Mouse (Mus musculus): ENCODE measurements around the gene Gm10401.

Gm10401 gene
- long read RNA-seq, experiment 1: 0 reads
- long read RNA-seq, experiment 2: 0 reads

DNA sequence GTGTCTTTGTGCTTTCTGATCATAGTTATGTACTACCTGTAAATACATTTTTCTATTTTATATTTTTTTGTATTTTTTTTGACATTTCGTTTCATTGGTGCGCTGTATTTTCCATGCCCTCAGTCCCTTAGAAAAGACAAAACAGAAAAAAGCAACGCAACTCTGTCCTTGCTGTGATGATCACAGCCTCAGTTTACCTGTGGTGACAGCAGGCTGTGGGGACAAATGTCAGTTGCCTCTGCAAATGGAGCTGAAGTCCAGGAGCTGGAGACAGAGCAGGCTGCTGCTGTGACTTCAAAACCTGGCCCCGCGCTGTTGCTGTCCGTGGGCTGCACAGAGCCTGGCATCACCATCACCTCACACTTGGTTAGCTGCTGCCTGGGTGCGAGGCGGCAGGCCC lies at the start of gene Gm10401:
Gm10401 (minus strand) TSS at position 101 of the 400 bp plus-strand sequence.
- intact Hi-C loops (cut with DNase I): no loop called here

DNA sequence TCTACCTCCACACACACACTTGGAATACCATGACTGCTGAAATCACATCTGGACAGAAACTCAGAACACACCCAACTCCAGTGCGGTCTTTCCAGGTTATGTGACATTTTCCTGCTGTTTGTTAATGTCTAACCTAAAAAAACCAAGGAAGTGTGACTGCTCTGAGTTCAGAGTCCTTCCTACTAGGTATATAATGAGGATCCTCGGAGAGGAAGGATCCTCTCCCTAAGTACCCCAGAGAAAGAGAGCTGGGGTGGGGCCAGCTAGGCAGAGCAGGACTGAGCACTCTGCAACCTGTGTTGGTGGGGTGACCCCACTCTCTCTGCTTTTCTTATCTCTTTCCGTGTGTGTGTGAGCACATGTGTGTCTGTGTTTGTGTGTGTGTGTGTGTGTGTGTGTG lies 49.3 kb upstream of the Gm10401 start:
- intact Hi-C loops (cut with DNase I): no loop called here

DNA sequence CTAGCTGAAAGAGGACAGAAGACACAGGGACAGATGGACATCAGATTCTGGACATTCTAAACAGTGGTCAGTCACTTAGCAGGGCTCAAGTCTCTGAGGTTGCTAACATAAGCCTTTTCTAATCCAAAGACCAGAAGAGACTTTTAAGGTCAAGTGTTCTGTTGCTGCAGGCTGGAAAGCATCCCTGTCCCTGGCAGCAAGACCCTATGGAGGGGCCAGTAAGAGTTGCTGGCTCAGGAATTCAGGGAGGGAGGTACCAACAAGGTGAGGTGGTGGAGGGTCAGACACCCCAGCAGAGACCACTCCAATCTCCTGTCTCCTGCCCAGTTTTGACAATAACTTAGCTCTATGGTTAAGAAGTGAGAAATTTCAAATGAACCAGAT lies 48.6 kb upstream of the Gm10401 start:
- intact Hi-C loops (cut with DNase I): no loop called here

DNA sequence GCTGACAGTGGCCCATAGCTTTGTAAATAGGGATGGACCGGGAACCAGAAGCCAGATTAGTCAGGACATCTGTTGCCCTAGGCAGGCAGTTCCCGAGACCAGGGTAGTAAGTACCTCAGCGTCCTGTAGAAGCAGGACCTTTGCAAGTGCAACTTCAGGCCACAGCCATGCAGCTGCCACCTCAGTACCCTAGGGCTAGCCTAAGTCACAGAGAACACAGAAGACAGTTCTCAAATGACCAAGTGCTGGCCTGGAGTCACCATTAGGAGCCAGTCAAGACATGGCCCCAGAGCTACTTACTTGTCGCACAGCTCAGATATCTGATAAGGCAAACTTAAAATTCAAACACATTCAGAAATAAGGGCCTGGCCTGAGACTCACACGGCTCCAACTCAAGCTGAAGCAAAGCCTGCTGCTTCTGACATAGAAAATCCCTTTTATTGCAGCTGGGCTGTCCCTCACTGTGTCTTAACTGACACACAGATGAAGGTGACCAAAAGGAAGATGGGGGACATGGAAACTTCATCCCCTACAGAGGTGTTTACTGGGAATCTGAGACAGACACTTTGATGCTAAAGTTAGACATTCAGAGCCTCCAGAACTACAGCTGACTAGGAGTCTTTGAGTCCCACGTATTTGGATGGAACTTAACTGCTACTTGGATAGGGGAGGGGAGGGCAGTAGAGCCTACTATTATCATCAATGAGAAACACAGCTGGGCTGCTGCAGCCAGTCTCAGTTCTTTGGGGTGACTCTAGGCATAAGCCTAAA lies 48.1 kb upstream of the Gm10401 start:
- intact Hi-C loops (cut with DNase I): no loop called here

DNA sequence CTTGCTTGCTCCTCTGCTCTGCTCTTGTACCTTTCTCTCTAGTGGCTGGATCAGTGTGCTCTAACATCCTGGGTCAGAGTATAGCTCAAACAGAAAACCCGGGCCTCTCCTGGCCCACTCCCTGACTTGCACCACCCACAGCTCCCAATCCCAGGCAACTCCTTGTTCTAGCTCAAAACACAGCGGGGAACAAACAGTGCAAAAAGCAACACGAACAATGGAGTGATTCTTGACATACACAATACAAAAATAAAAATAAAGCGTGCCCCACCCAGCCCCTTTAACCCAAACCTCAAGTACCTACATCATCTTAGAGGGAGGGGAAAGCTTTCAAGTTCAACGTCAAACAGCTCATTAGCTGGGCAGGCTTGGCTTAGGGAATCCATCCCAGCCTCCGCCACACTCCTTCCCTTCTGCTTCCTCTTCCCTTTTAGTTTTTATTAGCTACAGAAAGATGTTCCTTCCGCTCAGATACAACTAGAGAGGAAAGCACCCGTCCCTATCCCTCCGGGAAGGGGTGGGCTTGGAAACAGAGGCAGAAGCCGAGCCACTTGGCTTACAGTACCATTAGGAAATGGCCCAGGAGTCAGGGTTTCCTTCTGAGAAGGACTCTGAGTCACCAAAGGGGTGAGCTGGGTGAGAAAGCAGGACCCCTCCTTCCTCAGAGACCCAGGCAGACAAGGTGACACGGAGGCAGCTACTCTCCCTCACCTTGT lies 47.3 kb upstream of the Gm10401 start:
- intact Hi-C loops (cut with DNase I): no loop called here

DNA sequence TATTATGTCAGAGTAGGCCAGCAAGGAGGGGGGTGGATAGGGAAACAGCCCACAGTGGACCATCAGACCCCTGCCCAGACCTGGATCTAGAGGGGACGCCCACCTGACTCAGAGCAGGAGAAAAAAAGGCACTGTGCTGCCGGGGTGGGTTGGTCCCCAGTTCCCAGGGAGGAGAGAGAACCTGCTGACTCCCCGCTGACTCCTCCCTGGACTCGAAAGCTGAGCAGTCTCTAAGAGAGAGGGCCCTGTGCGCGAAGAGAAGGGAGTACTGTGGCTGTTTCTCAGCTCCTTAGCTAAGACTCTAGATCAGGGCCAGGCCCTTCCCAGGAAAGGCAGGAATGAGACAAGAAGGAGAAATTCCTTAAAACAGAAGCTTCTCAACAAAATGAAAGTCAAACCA lies 46.4 kb upstream of the Gm10401 start:
- intact Hi-C loops (cut with DNase I): no loop called here

DNA sequence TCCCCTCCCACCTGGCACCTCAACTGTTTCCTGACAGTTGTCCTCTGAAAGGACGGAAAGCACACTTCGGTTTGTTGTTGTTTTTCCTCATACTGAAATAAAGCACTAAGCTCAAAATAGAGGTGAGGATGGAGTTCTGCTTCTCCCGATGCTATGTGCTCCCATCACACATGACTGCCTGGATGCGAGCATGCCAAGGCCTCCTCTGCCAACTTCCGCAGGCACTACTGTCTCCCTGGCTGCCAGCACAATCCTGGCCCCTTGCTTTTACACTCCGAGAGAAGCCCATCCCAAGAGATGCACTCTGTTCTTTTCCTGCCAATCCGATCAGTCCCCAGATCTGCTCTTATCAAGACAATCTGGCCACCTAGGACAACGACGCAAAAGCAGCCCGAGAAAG lies 45.5 kb upstream of the Gm10401 start:
- intact Hi-C loops (cut with DNase I): no loop called here

DNA sequence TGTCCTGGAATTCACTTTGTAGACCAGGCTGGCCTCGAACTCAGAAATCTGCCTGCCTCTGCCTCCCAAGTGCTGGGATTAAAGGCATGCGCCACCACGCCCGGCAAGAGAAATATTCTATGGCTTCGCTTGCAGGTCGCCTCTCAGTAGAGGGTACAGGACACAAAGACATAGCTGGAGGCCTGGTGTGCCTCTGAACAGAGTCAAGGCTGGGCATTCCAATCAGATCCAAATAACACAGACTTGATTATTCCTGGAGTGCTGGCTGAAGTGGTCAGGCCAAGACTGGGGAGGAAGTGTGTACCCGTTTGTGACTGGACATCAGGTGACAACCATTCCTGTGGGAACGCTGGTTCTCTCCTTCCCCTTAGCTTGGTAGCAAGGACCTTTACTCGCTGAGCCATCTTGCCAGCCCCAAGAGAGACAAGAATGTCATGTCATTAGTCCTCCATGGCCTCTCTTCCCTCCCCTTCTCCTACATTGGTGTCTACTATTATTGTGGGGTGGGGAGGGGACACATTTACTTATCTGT lies 44.1 kb upstream of the Gm10401 start:
- intact Hi-C loops (cut with DNase I): no loop called here

DNA sequence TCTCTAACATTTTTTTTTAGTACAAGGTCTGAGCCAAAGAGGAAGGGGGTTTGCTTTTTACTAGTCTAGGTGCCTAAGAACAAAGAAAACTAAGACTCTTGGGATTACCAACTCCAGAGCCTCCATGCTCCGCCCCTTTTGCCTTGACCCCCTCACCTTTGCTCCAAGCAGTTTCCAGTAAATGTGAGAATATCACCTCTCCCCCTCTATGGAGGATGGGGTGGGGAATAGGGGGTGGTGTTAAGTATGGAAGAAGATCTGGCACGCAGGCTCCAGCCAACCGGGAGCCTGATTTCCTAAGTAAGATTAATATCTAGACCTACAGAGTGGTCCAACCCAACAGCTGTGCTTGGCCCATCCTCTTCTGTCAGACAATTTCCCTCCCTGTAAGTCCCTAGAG lies 42.6 kb upstream of the Gm10401 start:
- intact Hi-C loops (cut with DNase I): no loop called here

DNA sequence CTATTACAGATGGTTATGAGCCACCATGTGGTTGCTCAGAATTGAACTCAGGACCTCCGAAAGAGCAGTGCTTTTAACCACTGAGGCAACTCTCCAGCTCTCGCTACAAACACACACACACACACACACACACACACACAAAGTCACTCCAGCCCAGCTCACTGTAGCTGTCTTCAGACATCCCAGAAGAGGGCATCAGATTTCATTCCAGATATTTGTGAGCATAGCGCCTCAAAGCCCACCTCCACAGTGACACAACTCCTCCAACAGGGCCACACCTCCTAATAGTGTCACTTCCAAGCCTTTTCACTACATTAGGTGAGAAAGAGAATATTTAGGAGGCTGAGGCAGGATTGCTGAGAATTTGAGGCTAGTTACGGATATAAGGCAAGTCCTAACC lies 41.0 kb upstream of the Gm10401 start:
- intact Hi-C loops (cut with DNase I): no loop called here

DNA sequence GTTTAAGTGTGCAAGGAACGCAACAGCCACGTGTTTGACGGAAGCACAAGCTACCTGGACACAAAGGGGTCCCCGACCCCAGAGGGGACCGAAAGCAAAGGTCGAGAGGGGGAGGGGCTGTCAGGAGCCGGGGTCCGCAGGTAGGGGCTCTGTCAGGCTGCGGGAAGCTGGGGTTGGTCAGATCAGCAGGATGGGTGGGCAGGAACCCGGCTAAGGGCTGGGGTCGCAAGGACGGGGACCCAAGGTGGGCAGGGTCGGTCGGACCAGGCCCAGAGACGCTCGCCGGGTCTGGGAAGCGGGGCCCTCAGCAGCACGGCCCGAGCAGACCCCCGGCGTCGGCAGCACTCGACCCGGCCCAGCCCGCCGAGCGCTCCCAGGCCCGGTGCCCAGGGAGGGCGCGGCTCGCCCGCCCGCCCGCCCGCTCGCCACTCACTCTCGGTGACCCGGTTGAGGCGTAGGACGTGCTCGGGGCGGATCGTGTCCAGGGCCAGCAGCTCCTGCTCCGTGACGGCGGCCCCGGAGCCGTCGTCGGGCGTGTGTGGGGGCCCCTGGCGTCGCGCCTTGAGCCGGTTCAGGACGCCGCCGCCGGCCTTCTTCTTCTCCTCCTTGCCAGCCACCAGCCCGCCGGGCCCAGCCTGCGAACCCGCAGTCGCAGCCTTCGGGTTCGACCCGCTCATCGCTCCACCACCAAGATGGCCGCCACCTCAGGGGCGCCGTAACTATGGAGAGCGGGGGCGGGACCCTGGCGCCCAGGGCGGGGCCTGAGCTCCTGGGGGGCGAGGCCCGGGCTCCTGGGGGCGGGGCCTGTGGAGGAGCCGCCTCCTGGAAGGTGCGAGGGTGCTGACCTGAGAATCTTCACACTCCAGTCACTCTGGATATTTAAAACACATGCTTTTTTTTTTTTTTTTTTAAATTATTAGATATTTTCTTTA lies 36.4 kb upstream of the Gm10401 start, which contains the start of gene Unc119b:
Unc119b (minus strand) TSS at position 742 of the 932 bp plus-strand sequence.
- intact Hi-C loops (cut with DNase I): no loop called here

DNA sequence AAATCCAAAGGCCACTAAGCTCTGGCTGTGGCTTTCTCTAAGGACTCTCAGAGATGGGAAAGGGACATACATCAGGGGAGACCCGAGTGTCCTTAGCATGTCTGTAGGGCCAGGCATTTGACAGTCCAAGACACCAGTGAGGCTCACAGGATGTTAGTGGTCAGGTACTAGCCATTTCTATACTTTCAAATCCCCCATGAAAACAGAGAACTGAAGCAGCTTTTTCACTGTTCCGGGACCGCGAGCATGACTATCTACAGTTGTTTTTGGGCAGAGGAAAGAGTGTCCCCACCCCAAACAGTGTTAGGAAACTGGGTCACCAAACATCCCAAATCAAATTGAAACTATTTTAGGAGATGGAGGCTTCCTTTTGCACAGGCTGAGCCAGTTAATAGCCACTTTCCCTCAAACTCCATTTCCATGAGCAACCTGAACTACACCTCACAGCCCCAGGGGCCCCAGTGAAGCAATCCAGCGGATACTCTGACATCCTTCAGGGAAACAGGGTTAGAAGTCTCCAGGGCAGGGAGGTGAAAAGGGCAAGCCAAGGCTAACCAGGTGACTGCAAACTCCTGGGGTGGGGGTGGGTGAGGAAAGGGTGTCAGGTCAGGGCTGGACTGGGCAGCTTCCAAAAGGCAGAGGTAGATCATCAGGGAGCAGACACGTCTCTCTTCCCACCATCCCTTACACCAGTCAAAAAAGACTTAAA lies 35.4 kb upstream of the Gm10401 start:
- intact Hi-C loops (cut with DNase I): no loop called here

DNA sequence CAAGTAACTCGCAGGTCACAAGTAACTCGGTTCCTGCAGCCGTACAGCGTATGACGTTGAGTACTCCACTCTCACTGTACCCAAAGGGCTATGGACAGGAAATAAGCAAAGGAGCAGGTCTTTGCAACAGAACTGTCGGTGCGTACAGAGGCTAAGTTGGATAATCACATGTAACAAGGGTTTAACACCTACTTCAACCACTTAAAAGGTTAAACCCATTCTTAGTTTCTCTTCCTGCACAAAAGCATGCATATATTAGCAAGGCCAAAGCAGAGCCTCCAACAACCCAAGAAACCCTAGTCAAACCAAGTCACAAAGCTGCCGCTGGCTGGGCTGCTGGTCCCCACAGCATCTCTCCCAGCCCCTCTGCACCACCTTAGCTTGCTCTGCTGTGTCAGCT lies 34.4 kb upstream of the Gm10401 start:
- intact Hi-C loops (cut with DNase I): no loop called here

DNA sequence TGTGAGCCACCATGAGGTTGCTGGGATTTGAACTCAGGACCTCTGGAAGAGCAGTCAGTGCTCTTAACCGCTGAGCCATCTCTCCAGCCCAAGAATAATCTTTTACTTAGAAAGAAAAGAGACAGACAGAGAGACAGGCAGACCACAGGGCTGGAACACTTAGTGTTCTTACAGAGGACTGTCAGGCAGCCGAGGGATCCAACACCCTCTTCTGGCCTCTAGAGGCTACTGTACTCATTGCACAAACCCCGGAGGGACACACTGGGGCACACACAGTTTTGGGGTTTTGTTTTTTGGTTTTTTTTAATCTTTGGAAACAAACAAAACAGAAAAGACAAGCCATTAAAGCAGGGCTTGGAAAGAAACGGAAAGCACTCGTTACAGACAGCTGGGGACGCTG lies 31.2 kb upstream of the Gm10401 start:
- intact Hi-C loops (cut with DNase I): loop anchor here (5.0 kb wide), 2 partner anchors 33 to 103 kb away; no protein-coding TSS in a partner anchor

DNA sequence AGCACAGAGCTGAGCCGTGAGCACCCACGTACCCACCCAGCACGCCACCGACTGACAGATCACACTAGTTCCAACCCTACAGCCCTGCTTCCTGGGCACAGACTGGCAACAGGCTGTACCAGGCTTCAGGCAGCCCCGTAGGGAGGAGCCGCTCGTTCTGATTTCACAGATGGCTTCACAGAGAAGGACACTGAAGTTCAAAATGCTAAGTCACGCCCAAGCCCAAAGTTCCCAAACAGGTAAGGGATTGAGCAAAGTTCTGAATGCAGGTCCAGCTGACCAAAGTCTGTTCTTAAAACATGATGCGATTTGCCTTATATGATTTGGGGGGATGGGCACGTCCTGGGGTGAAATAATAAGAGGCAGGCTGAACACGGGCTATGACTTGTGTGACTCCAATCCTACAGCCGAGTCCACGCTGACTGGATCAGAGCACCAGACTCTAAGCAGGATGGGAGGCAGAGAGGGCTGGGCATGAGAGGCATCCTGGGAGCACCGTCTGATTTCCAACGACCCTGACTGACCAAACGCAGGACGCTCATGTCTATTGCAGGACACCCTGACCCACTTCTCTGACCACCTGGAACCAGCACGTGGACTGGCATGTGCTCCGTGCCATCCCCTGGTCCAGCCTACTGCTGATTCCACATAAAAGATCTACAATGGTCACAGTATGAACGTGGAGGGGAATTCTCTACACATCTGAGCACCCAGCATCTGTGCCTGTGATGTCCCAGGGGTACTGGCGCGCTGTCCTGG lies 29.5 kb upstream of the Gm10401 start:
- intact Hi-C loops (cut with DNase I): loop anchor here (5.0 kb wide), 2 partner anchors 35 to 105 kb away; no protein-coding TSS in a partner anchor

DNA sequence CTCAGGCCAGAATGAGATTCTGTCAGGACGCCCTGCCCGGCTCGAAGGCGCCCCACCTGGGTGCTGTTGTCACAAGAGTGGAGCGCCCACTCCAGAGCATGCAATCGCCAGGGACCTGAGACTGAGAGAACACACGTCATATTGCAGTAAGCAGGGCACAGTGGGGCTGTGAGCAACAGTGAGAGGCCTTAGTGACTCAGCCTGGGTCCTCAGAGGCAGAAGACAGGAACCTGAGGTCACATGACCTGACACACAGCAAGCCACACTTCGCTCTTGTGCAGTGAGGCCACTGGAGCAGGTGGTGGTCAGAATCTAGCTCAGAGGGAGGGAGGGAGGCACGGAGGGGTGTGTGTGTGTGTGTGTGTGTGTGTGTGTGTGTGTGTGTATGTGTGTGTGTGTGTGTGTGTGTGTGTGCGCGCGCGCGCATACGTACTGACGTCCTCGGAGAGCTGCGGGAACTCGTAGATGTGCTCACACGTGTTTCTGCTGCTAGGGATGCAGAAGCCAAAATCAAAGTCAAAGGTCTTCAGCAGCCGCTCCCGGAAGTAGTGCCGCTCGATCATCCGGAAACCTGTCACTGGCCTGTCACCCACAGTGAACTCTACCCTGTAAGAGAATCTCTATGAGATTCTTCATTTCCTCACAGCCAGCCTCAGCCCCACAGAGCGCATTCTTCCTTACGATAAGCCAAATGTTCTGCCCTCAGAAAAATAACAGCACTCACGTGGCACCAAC lies 28.6 kb upstream of the Gm10401 start:
- intact Hi-C loops (cut with DNase I): loop anchor here (5.0 kb wide), 2 partner anchors 36 to 106 kb away; no protein-coding TSS in a partner anchor

DNA sequence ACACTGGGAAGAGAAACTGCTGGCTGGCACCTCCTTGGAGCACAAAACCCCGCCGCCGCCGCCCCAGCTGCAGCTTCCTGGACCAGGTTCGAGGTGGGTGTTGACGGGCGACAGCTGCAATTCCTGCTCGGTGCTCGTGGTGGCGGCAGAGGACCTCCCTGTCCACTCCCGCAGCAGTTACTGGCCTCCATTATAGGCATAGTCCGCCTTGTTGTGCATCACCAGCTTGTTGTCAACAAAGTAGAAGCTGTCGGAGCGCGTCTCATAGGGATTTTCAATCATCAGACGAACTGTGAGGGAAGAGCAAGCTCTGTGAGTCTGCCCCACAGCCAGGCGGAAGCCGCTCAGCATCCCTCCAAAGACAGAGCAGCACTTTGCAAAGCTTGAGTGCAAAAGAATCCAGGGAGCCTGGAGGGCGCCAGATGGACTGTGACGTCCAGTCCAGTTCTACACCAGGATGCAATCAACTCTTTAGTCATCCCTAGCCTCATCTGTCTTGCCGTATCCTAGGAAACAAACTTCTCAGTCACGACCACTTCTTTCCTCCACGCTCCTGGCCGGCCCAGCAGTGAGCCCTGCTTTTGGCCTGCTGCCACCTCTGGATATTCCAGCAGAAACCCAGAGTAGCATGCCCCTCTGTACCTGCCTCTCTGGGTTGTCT lies 27.2 kb upstream of the Gm10401 start:
- intact Hi-C loops (cut with DNase I): loop anchor here (5.0 kb wide), 2 partner anchors 37 to 107 kb away; no protein-coding TSS in a partner anchor

DNA sequence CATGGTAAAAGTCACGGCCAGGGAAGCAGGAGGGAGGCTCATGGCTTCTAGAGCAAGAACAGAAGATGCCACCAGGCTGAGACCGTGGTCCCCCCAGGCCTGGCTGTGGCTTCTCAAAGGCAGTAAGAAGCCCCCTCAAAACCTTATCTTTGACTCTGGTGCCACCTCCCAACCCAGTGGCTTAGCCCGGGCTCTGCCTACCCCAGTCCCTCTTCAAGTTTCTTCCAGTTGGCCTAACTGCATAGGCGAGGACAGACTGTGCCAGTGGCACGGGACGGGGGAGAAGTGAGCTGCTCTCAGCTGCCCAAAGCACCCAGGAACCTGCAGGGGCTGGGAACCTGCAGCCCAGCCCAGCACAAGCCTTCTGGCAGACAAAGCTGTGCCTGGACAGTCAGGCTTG lies 26.6 kb upstream of the Gm10401 start:
- intact Hi-C loops (cut with DNase I): loop anchor here (5.0 kb wide), 2 partner anchors 38 to 108 kb away; no protein-coding TSS in a partner anchor

Data from adrenal gland (tissue).